Mouse (Mus musculus) ZHBTc4 (cell line): ENCODE data around the gene Gprc5c.

Source experiments
- DNase-seq: peaks from one replicate; pipeline ENCODE4 v3.0.0-alpha.2; 2011; ENCODE audit warnings: low read depth, low spot score

Gprc5c gene

DNA sequence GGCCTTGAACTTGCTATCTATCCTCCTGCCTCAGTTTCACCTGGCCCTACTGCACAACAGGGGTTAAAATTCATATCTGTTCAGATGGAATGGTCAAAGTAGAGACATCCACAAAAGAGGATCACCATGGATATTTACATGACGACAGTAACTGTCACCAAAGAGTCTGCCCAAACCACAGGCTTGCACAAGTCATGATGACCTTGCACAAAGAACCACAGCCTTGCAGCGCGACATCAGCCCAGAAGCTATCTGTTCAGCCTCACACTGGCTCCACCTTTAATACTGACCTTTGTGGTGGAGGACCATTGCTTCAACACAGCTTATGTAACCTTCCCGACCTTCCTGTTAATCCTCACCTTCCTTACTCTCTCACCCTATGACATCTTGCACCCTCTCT is 56.6 kb downstream of the Gprc5c start:
- no peak for DNase-seq

DNA sequence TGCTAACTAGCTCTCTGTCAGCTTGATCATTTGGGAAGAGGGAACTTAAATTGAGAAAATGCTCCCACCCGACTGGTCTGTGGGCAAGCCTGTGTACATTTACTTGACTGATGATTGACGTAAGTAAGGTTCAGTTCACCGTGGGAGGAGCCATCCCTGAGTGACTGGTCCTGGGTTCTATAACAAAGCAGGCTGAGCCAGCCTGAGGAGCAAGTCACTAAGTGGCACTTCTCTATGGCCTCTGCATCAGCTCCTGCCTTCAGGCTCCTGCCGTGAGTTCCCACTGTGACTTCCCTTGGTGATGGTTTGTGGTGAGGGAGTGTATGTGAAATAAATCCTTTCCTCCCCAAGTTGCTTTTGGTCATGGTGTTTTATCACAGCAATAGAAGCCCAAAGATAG is 57.1 kb downstream of the Gprc5c start:
- DNase-seq = no peak

DNA sequence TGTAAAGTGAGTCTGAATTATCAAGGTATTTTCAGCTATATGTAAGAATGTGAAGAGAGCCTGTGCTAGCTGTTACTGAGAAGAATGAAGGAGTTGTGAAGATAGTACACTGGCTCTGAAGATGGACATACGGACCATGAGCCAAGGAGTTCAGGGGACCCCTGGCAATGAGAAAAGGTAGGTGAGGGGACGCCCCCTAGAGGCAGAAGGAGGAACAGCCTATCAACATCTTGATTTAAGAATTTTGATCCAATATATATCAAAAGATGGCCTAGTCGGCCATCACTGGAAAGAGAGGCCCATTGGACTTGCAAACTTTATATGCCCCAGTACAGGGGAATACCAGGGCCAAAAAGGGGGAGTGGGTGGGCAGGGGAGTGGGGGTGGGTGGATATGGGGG is 58.6 kb downstream of the Gprc5c start:
- DNase-seq = peak; percentile 26

DNA sequence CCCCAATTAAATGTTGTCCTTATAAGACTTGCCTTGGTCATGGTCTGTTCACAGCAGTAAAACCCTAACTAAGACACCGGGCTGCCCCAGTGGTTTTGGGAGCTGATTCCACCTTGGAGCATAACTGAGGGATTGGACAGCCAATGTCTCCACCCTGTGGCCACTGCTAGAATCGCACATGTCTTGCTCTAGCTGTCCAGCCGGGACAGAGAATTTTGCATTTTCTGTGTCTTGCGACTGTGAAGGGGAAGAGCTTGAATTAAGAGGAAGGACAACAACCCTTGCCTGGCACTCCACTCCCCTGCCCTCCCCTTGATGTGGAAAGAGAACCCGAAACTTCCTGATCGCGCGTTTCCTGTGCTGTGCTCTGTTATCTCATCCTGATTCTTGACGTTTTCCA is 61.9 kb downstream of the Gprc5c start:
- DNase-seq = peak; percentile 82

DNA sequence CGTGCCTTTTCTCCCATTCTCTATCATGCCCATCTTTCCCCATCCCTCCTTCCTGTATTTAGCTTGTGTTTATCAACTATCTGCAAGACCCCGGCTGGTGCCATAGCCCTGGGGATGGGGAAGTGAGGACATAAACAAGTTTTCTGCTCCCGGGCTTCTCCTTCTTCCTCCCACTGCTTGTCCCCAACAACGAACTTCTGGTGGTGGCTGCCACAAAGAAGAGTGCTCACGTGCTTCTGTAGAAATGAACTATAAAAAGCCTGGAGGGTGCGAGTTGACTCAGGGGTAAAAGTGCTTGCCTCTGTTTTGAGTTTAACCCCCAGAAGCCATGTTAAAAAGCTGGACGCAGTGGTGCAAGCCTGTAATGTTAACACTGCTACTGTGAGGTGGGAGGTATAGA is 64.0 kb downstream of the Gprc5c start:
- no peak for DNase-seq

DNA sequence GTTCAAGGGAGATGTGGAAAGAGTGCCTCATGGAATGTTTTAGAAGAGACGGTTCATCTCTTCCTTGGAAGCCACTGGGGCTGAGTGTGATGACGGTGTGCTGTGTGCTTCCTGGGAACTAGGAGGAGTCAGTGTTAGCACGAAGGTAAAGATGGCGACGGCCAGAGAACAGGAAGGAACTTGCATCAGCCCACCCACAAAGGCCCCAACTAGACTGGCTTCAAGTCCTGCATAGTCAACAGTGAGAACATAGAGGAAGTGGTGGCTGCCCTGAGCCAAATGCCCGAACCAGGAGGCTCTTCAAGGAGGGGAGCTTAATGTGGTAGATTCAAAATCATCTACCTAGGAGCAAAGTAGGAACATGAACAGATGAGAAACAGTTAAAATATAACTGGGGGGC is 66.2 kb downstream of the Gprc5c start:
- no peak for DNase-seq
